Mouse (Mus musculus) intestine, embryonic 14.5 days (tissue): Measurements from ENCODE around the gene Stc2. TPM values are rescaled to one million over a fixed set of nuclear protein-coding genes. Genes with fewer than 3 reads are reported as not detected.

Source experiments
- ATAC-seq: fragments of 200-750 bp; cut with Nextera tagmentation; replicated peaks from 2 replicates; pipeline ENCODE4 v1.8.0; 2017; ENCODE audit warnings: low read depth, moderate number of reproducible peaks, moderate TSS enrichment, moderate library complexity; ENCODE audit not compliant: low FRiP score, low TSS enrichment
- DNase-seq: peaks from one replicate; pipeline ENCODE4 v3.0.0-alpha.2; 2018; ENCODE audit warnings: low spot score
- H3K27ac ChIP-seq: fragments of 300-500 bp; sonication (generic); 2 replicates; pipeline ENCODE4 v1.5.1; 2014; ENCODE audit warnings: low read depth, mild to moderate bottlenecking, control low read depth
- H3K27me3 ChIP-seq: fragments of 300-500 bp; sonication (generic); replicated peaks from 2 replicates; pipeline ENCODE4 v1.6.1; 2014; ENCODE audit warnings: low read length, control low read depth; ENCODE audit not compliant: control insufficient read depth, insufficient read depth
- H3K36me3 ChIP-seq: fragments of 300-500 bp; sonication (generic); 2 replicates; pipeline ENCODE4 v1.6.1; 2014; ENCODE audit warnings: low read length, control low read depth; ENCODE audit not compliant: control insufficient read depth, insufficient read depth
- H3K4me1 ChIP-seq: fragments of 300-500 bp; sonication (generic); replicated peaks from 2 replicates; pipeline ENCODE4 v1.6.1; 2014; ENCODE audit warnings: low read length, control low read depth, mixed read lengths; ENCODE audit not compliant: control insufficient read depth, insufficient read depth
- H3K4me2 ChIP-seq: fragments of 300-500 bp; sonication (generic); 2 replicates; pipeline ENCODE4 v1.6.1; 2014; ENCODE audit warnings: low read length
- H3K4me3 ChIP-seq: fragments of 300-500 bp; sonication (generic); 2 replicates; pipeline ENCODE4 v1.5.1; 2014; ENCODE audit warnings: low read depth, low read length, control low read depth, mixed read lengths
- H3K9ac ChIP-seq: fragments of 300-500 bp; sonication (generic); 2 replicates; pipeline ENCODE4 v1.6.1; 2014; ENCODE audit warnings: mild to moderate bottlenecking, low read length
- H3K9me3 ChIP-seq: fragments of 300-500 bp; sonication (generic); 2 replicates; pipeline ENCODE4 v1.6.1; 2016; ENCODE audit warnings: low read length, control low read depth; ENCODE audit not compliant: control insufficient read depth
- WGBS: fragments of 180-500 bp; shearing (Covaris S2); extraction: QIAGEN DNeasy Blood & Tissue Kit; methylation state at CpG from one replicate; pipeline ENCODE4 v1.1.7; 2014; 5-methylcytosine and 5-hydroxymethylcytosine counted together
- polyA plus RNA-seq: library from polyadenylated mRNA; unstranded; fragments of >200 nt; fragmentation: Nextera tagmentation; extraction: Ambion mirVana; gene quantifications from 2 replicates; pipeline ENCODE4 v1.2.1, GENCODE M21; 2014

Stc2 gene
- polyA plus RNA-seq, 1 experiment from 2014 or later = 3.5 TPM

DNA sequence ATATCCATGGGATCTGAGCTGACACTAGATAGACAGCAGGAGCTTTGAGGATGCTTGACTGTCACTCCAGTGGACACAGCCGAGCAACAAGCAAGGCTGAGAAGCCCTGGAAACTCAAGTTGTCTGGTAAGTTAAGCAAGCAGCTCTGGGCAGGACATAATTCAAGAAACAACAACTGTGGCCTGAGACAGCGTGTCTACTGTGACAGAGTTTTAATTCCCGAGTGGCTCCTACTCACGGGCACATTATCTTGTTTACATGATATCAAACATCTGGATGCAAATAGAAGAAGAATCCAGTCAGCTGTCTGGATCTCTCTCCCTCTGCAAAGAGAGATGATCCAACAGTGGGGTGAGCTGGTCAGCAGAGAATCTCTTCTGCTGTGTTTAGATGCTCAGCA is 19.0 kb upstream of the Stc2 start:
- H3K4me1 ChIP-seq = no peaks in the 10 kb centered on the region
- H3K9me3 ChIP-seq = no peaks in the 10 kb centered on the region
- no peak overlapping the region for H3K27ac ChIP-seq
- no peak overlapping the region for H3K4me2 ChIP-seq
- DNase-seq = no peak
- WGBS = 37% methylated on average over 4 of the region's 4 CpGs
- no peaks in the 10 kb centered on the region for H3K27me3 ChIP-seq
- no peak for ATAC-seq
- H3K36me3 ChIP-seq = no peaks in the 10 kb centered on the region
- H3K9ac ChIP-seq = no peak overlapping the region
- H3K4me3 ChIP-seq = no peak overlapping the region

DNA sequence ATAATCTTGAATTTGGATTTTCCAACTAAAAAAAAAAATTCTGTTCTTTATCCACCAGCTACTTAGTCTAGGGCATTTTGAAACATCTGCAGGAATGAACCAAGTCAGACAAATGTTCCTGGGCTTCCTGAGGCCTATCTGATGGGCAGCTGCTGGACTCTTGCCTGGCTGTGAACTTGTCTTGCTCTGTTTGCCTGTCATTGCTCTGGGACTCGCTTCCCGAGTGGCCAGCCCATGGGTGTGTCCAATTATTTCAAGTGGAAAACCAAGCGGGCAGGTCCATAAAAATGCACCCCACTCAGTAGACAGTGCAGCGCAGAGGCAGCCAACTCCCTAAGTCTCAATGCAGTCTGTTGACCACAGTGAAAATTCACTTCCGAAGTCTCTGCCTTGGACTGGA is 17.7 kb upstream of the Stc2 start:
- DNase-seq (no peak), ATAC-seq (no peak)
- no peaks in the 10 kb centered on the region for H3K27me3 ChIP-seq
- no peaks in the 10 kb centered on the region for H3K36me3 ChIP-seq
- H3K4me2 ChIP-seq = no peak overlapping the region
- no peak overlapping the region for H3K27ac ChIP-seq
- H3K9ac ChIP-seq = no peak overlapping the region
- no peaks in the 10 kb centered on the region for H3K9me3 ChIP-seq
- H3K4me1 ChIP-seq = no peaks in the 10 kb centered on the region
- 82% methylated on average over 5 of the region's 5 CpGs for WGBS
- H3K4me3 ChIP-seq = no peak overlapping the region

DNA sequence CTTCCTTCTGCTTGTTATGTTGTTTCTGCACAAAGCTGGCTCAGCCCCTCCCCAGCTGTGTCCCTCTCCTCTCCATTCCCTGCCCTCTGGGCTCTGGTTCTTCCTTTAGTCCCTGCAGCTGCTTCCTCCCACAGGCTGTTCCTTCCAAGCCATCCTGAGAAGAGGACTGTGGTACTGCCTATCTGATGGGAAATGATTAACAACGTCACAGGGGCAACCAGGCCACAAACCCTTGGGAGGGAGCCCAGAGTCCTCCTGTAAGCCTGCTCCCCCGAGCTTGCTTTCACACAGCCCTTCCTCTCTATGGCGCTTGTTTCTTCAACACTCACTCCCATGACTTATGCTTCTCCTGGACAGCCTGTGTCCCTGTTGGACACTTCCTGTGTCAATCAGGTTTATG is 16.7 kb upstream of the Stc2 start:
- Histone ChIP-seq H3K4me1 (no peaks in the 10 kb centered on the region), H3K36me3 (no peaks in the 10 kb centered on the region), H3K9ac (no peak overlapping the region), H3K4me3 (no peak overlapping the region), H3K27ac (no peak overlapping the region), H3K27me3 (no peaks in the 10 kb centered on the region), H3K4me2 (no peak overlapping the region), H3K9me3 (no peaks in the 10 kb centered on the region)
- DNase-seq (no peak), ATAC-seq (0 out of 2 replicates have a peak, but pooled peaks have one; percentile 15)
- WGBS = 36% methylated on average over 3 of the region's 3 CpGs

DNA sequence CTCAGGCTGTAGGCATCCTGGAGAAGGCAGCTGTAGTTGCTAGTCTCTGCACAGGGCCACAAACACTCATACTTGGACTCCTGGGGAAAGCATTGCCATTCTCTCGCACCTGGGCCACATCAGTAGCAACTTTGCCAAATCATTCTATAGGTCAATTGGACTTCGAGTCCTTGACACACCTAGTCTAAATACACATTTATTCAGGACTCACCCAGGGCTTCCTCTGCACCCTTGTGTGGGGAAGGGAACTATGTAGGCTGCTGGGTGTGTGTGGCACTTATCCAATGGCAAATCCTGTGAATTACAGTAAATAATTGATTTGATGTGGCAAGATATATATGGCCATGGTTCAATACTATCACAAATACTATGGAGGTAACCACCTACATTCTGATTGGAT is 14.1 kb upstream of the Stc2 start:
- Histone ChIP-seq H3K4me1 (no peaks in the 10 kb centered on the region), H3K27me3 (no peaks in the 10 kb centered on the region), H3K27ac (no peak overlapping the region), H3K36me3 (no peaks in the 10 kb centered on the region), H3K9me3 (no peaks in the 10 kb centered on the region), H3K4me2 (no peak overlapping the region), H3K4me3 (no peak overlapping the region), H3K9ac (no peak overlapping the region)
- 83% methylated on average over 2 of the region's 2 CpGs for WGBS
- no peak for ATAC-seq
- DNase-seq = no peak

DNA sequence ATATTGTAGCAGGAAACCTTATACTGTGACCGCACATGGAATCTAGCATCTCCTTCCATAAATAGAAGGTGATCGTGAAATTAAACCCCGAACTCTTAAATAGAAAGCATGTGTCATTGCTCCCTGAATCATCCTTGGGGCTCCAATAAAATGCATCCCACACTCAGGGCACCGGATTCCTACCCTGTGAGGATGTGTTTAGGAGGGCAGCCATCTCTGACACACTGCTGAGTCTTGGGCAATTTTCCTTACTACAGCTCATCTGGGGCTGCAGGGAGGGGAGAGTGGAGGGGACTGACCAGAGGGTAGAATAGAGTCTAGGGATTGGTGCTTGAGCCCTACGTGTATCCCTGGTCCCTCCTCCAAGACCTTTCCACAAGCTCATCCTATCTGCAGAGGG is 12.3 kb upstream of the Stc2 start:
- 80% methylated on average over 5 of the region's 5 CpGs for WGBS
- Histone ChIP-seq H3K4me3 (no peak overlapping the region), H3K4me2 (no peak overlapping the region), H3K9me3 (no peaks in the 10 kb centered on the region), H3K36me3 (no peaks in the 10 kb centered on the region), H3K27ac (no peak overlapping the region), H3K9ac (no peak overlapping the region), H3K27me3 (no peaks in the 10 kb centered on the region), H3K4me1 (no peaks in the 10 kb centered on the region)
- ATAC-seq (no peak), DNase-seq (no peak)

DNA sequence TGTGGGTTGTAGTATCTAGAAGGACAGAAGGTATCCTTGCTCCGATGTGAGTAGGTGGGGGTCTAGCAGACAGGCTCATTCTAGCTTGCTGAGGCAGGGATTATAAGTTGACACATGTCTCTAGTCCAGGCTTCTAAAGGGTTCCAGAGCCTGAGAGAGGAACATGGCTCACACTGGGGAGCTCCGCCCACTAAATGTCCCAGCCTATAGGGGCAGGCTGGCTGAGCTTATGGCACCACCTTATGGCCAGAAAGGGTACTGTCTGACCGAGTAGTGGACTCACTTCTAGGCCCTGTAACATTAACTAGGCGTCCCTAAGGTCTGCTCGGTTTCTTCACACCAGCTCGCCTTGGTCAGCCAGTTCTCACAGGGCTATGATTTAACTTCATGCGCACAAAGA is 3.6 kb upstream of the Stc2 start:
- H3K27me3 ChIP-seq = peaks cover 26% of the 10 kb centered on the region
- no peak overlapping the region for H3K9ac ChIP-seq
- no peak for ATAC-seq
- WGBS = 69% methylated on average over 7 of the region's 7 CpGs
- H3K4me1 ChIP-seq = peaks cover 11% of the 10 kb centered on the region
- no peaks in the 10 kb centered on the region for H3K9me3 ChIP-seq
- no peak overlapping the region for H3K27ac ChIP-seq
- H3K36me3 ChIP-seq = no peaks in the 10 kb centered on the region
- no peak for DNase-seq
- H3K4me2 ChIP-seq = no peak overlapping the region
- H3K4me3 ChIP-seq = no peak overlapping the region

DNA sequence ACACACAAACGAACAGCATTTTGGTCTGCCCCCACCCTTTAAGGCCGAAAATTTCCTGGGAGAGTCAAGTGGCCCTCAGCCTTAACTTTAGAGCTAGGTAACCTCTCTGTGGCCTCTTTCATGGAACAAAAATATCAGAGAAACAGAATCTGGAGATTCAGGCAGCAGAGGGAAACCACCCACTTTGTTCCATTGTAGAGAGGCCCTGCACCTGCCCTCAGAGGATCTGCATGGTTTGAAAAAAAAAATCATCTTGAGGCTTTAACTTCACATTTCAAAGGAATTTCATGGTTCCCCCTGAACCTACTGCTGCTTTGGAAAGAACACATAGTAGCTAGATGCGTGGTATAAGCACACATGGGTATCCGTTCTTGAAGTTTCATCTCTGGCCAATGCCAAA is 2.3 kb upstream of the Stc2 start:
- H3K9ac ChIP-seq = no peak overlapping the region
- peaks cover 32% of the 10 kb centered on the region for H3K27me3 ChIP-seq
- no peaks in the 10 kb centered on the region for H3K9me3 ChIP-seq
- no peak overlapping the region for H3K4me2 ChIP-seq
- WGBS = 78% methylated on average over 4 of the region's 4 CpGs
- H3K36me3 ChIP-seq = no peaks in the 10 kb centered on the region
- no peak overlapping the region for H3K4me3 ChIP-seq
- ATAC-seq = no peak
- H3K4me1 ChIP-seq = peaks cover 14% of the 10 kb centered on the region
- no peak for DNase-seq
- H3K27ac ChIP-seq = no peak overlapping the region

DNA sequence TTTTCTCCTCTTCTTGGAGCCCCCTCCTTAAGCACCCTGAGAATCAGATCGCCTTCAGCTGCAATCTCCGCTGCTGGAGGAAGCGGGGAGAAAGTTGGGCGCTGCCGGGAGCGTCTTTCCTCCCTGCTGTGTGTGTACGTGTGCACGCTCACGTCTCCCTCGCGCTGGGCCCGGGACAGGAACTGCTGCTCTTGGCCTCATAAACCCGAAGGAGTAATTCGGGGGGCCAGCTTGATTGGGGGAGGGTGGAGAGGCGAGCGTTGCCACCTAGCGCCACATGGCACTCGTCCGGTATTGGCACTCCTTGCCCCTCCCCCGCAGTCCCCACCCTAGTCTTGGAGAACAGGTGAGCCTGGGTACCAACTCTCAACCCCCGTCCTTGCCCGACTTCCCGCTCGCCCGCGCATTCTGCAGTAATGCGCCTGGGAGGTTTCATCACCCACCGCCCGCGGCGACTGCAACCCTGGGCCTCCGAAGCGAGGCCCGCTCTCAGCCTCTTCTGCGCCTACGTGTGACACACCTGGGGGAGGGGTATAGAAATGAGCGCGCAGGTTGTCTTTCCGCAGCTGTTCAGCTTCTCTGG is 1.5 kb upstream of the Stc2 start:
- H3K27me3 ChIP-seq = peaks cover 36% of the 10 kb centered on the region
- ATAC-seq (peak; percentile 42), DNase-seq (peak; percentile 81)
- peak overlapping the region; percentile 16; the same call in 1 of the 2 replicates for H3K9ac ChIP-seq
- peak overlapping the region; percentile 73 for H3K4me2 ChIP-seq
- no peak overlapping the region for H3K27ac ChIP-seq
- H3K4me1 ChIP-seq = peaks cover 14% of the 10 kb centered on the region
- H3K36me3 ChIP-seq = no peaks in the 10 kb centered on the region
- peak overlapping the region; percentile 39 for H3K4me3 ChIP-seq
- WGBS = 2% methylated on average over 39 of the region's 39 CpGs
- no peaks in the 10 kb centered on the region for H3K9me3 ChIP-seq

DNA sequence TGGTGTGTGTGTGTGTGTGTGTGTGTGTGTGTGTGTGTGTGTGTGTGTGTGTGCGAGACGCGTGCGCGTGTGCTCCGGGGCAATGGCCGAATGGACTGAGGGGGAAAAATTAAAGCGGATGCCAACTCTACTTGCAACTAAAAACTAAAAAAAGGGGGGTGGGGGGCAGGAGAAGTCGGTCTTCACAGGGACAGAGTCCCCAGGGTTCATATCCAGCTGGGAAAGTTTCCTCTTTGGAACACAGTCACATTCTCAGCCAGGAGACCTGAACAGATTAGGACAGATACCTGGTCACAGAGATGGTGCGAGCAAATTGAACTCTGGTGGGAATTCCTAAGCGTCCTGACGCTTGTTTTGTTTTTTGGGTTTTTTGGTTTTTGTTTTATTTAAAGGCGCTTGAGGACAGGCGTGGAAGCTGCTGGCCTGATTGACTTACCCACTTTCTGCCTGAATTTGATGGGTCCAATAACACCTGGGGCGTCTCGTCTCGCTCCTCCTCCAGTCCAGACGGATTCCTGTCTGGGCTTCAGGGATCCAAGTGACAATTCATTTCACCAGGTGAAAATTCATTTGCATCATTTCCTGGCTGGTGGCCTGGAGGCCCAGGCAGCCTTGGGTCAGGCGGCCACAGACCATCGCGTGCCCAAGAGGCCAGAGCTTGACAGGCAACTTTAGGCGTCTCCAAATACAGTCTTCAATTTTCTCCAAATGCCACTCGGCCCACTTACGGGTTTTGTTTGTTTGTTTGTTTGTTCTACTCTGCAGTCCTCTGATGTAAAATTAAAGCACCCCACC is 759 bp upstream of the Stc2 start:
- DNase-seq = peak; percentile 71
- peak overlapping the region; percentile 7 for H3K9ac ChIP-seq

More for the DNA sequence above, 759 bp upstream of the Stc2 start:
- H3K27ac ChIP-seq = no peak overlapping the region
- H3K36me3 ChIP-seq = no peaks in the 10 kb centered on the region
- peaks cover 36% of the 10 kb centered on the region for H3K27me3 ChIP-seq
- peak overlapping the region; percentile 73 for H3K4me2 ChIP-seq
- WGBS = 2% methylated on average over 24 of the region's 24 CpGs
- H3K4me3 ChIP-seq = peak overlapping the region; percentile 39
- peaks cover 14% of the 10 kb centered on the region for H3K4me1 ChIP-seq
- H3K9me3 ChIP-seq = no peaks in the 10 kb centered on the region
- ATAC-seq = peak; percentile 6; the same call in 1 of the 2 replicates
